Mouse (Mus musculus) lung, postnatal 0 days (tissue): ENCODE measurements around the gene Olfr223.

Source experiments
- CTCF ChIP-seq: IDR thresholded peaks from 2 replicates; pipeline ENCODE4 v1.5.1; 2016; ENCODE audit warnings: antibody characterized with exemption, mild to moderate bottlenecking
- EP300 ChIP-seq: IDR thresholded peaks from 2 replicates; pipeline ENCODE4 v1.6.1; 2016; ENCODE audit warnings: antibody characterized with exemption, mild to moderate bottlenecking, control low read depth

DNA sequence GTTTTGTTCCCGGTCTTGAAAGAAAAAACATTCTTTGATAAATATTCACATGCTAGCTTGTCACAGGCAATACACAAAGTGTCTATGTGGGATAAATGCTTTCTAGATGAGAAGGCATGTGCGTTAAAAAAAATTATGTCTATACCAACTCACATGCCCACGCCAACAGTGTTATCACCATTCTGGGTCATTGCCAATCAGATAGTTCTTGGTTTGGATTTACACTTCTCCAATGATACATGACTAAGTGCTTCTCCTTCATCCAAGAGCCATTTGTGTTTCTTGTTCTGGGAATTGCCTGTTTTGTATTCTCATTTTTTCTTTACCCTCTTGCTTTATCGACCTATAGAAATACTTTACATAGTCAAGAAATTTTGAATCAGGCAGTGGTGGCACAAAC, 38.9 kb upstream of the Olfr223 start:
- no peak for TF ChIP-seq CTCF
- no peak for TF ChIP-seq EP300
